Mouse (Mus musculus): Measurements from ENCODE around the gene Adamts17.

Gene Adamts17

DNA sequence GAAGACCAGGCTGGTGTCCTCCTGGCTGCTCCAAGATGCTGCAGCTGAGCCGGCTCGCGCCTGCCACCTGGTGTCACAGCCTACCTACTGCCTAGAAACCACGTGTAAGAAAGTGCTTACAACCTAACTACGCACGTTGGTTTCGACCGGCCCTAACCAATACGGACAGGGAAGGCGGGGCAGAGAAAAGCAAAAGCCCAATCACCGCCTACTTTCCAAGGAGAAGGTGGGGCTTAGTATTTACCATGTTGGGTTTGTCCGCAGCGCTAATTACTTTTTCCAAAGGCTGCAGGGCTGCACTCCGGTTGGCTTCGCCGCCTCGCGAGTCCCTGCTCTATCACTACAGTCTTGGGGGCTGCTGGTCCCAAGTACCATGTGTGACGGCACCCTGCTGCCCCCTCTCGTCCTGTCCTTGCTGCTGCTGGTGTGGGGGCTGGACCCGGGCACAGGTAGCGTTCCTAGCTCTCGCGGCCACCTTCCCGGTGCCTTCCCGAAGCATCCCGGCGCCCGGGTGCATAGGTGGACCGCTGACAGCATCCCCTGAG is at the start of gene Adamts17:
TSS of gene Adamts17 (plus strand) at position 273 of the 545 bp plus-strand sequence.
- peak; percentile 15 for DNase-seq (ENCODE audit: low read depth, low spot score)

DNA sequence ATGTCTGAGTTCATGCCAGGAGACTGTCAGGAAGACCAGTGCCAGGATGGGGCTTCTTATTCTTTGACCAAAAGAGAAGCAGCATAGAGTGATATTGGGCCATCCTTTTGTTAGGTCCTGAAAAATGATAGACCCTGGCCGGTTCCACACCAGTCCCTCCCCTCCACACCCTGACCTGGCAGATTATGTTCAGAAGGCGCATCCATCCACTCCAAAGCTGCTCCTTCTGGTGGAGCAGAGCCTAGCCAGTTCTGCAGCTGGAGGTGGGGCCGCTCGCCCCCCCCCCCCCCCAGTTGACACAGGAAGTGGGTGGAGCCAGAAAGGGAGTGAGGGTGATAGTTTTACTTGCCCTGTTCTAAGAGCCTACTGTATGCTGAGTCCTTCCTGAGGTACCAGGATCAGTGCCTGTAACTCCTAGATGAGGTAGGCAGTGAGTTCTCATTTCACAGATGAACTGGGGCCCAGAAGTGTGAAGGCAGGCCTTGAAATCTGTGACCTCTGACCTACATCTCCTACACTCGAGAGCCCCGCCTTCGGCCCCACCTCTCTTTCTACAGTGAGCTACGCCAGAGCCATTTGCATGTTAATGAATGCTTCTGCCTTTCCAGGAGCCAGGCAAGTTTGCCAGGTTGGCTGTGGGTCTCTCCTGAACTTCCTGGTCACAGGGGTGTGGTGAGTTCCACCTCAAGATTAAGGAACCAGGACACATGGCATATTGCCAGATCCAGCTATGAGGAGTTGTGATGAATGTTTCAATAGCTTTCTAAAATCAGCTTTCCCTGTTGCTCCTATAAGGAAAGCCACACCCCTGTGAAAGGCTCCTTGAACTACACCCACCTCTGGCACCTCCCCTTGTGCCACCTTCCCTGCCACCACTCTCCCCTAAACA is 49.4 kb upstream of the Adamts17 start:
- DNase-seq (ENCODE audit: low read depth, low spot score) = peak; percentile 32

DNA sequence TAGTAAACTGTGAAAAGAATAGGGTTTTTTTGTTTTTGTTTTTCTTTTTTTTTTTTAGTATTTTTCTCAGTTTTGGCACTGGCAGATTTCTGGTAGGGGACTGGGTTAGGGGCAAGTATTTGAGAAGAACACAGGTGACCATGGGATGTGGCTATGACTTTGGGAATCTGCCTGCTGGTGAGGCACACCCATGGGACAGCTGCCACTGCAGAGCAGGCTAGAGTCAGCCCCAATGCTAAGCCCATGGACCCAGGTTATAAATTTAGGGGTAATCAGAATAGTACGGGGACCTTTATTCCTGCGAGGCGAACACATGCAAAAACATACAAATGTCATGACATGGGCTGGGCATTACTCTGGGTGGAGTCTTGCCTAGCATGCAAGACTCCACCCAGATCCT is 48.5 kb upstream of the Adamts17 start:
- DNase-seq (ENCODE audit: low read depth, low spot score) = no peak

DNA sequence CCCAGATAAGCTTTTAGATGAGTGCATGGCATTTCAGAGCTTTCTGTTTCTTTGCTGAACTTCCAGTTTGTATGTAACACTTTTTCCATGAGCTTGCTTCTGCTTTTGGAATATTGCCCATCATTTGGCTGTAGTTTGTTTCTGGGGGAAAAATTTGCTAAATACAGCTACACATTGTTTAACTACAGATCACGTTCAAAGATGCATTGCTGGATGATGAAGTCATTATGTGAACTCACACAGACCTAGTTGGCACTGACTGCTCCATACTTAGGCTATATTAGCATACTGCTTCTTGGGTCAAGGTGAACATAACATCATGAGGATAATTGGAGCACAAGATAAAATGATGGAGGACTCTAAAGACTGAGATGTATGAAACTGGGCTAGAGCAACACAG is 42.6 kb upstream of the Adamts17 start:
- DNase-seq (ENCODE audit: low read depth, low spot score) = no peak

DNA sequence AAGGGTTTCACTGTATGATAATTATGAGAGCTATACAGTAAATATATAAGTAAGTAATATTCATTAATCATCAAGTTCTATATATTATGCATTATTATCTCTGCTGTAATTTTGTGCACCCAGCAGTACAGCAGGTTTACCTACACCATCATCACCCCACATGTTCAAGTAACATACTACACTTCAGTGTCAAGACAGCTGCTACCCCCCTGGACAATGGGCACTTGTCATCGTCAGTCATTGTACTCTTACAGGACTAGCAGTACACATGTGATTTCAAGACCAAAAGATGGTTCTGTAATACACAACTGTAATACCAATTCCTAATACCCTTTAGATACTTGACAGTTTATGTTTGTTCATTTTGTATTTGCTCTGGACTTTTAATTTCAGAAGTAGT is 42.2 kb upstream of the Adamts17 start:
- no peak for DNase-seq (ENCODE audit: low read depth, low spot score)

DNA sequence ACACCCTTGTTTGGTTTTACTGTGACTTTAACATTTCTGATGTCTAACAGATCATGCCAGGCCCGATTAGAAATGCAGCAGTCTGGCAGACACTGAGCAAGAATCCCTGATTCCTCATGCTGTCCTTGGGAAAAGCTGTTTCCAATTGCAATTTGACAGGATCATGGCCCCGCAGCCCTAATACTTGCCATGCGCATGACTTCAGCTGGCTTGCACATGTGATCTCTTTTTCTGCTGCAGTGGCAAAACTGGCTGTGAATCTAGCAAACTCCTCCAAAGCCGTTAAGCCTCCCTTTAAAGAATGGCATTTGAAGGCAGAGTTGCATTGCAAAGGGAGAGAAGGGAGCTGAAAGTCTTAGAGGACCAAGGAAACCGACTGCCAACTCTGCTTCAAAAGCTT is 40.7 kb upstream of the Adamts17 start:
- no peak for DNase-seq (ENCODE audit: low read depth, low spot score)

DNA sequence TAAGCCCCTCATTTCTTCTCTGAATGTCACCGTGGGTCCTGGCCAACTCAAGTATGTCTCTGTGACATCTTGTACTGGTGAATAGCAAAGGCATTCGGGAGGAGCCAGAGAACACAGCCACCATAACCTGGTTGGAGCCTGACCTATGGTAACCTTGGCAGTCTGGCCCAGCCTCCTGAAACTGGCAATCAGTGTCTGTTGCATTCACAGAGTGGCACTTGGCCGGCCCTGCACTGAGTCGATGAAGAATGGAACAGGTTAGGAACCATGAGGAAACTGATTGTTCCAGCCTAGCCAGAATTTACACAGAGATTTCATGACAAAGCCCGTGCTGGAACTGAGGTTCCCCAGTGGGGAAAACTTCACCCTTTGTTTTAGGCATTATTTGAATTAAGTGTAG is 38.8 kb upstream of the Adamts17 start:
- no peak for DNase-seq (ENCODE audit: low read depth, low spot score)

DNA sequence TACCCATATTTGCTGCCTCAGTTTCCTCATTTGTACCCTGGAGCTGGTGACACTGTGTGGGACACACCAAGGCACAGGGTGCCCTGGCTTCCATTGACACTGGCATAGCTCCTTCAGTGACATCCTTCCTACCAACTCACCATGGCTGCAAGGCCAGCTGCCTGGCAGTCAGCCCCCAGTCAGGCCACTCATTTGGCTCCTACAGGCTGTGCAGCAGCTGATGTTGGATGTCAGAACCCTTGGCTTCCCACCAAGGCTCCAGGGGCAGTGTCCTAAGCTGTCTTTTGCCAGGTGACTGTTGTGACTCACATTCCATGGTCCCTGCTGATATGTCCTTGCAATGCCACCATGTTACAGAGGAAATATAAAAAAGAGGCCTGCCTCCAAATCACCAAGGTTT is 37.8 kb upstream of the Adamts17 start:
- no peak for DNase-seq (ENCODE audit: low read depth, low spot score)

DNA sequence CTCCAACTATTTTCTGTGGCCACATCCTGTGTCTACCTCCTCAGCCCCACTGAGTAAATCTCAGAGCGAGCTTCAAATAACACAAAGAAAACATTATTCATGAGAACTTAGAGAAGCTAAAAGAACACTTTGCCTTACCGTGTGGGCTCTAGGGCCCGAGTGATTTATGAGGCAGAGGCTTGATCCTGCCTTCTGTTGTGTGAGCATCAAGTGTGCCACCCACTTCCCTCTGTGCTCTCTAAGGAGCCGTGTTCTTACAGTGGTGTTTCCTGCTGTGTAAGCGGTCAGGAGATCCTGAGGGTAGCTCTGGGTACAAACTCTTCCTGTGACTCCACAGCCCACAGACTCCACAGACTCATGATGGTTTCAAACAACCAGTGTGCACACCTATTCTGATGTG is 35.7 kb upstream of the Adamts17 start:
- DNase-seq (ENCODE audit: low read depth, low spot score) = no peak

DNA sequence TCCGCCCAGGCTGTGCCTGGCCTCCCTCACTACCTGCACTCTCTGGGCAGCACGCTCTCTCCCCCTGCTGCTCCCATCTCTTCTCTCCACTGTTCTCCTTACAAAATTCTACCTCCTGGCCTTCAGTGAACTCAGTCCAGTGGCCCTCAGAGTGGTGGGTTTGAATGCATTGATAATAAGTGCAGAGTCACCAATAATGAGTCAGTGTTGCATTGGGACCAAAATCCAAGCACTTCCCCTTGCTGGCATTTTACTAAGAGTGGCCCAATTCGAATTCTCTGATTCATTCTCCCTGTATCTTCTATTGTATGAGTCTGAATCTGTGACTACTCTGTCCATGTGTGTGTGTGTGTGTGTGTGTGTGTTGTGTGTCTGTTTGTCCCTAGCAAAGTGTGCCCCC is 32.7 kb upstream of the Adamts17 start:
- DNase-seq (ENCODE audit: low read depth, low spot score) = no peak

DNA sequence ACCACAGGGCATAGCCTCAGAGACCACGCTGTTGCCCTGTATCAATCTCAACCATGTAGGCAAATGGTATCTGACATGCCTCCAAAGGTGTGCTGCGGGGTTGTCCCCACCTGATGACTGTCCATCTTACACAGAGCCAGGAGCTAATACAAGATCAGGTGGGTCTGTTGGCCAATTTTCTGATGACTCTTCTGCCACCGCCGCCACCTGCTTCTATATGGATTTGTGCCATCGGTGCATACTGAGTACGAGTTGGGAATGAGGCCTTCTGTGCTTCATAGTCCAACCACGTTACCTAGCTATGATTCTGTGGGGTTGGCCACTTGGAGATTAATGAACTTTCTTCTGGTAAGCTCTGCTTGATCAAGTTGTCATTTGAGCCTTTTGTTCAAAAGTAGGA is 29.1 kb upstream of the Adamts17 start:
- no peak for DNase-seq (ENCODE audit: low read depth, low spot score)

DNA sequence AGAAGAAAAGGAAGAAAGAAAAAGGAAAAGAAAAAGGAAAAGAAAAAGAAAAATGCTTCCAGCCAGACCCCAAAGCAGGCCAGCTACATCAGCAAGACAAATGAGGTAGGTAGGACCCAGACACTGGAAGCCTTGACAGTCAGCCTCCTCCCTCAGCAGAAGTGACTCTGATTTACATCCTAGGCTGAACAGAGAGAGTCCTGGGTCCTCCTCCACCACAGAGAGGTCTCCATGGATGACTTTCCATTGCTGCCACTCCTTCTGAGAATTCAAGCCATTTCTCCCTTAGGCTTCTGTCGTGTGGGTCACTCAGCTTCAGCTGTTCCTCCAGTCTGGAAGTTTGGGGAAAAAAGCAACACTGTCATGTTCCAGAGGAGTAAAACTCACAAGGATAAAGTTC is 28.2 kb upstream of the Adamts17 start:
- no peak for DNase-seq (ENCODE audit: low read depth, low spot score)

DNA sequence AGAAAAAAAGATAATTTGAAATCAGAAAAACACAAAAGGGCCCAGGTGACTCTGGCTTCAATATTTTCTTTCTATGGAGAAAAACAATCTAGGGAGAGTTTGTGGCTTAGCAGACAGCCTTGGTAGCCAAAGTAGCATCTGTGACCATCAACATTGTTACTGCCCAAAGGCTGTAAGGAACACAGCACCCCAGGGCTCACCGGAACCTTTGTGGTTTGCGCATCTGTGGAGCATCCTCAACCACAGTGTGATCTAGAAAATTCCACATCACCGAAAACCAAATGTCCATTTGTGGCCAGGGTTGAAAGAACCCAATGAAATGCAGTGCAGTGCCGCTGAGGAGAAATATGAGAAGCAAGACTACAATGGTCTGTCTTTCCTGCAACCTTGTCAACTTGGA is 27.2 kb upstream of the Adamts17 start:
- no peak for DNase-seq (ENCODE audit: low read depth, low spot score)

DNA sequence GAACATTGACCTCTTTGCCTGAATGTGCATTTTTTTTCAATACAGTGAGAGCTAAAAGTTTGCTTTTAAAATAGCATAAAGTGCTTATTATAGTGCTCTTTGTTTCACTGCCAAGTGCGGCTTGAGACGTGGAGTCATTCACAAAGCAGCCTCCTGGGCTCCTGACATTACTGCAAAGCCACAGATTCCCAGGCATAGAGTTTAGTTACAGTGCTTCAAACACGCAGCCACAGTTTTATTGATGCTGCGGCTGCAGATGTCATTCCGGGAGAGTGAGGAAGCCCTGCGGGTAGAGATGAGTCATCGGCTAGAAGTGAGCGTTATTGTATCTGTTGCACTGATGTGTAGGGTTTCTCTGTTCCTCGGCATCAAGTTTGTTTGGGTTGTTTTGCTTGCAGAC is 26.8 kb upstream of the Adamts17 start:
- DNase-seq (ENCODE audit: low read depth, low spot score) = no peak

DNA sequence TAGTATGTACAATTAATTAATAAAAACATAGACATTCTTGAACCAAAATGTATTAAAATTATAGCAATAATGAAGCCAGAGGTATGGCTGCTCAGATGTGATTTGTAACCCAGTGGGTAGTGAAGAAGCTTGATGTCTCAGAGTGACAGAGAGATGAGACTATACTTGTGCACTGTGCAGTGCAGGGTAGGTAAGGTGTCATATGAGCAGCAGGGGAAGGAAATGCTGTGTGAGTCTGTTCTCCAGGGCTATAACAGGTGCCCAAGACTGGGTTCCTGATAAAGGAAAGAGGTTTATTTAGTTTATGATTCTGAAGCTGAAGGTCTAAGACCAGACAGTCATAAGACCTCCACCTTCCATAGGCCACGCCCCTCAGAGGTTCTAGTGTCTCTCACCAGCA is 26.4 kb upstream of the Adamts17 start:
- DNase-seq (ENCODE audit: low read depth, low spot score) = no peak

DNA sequence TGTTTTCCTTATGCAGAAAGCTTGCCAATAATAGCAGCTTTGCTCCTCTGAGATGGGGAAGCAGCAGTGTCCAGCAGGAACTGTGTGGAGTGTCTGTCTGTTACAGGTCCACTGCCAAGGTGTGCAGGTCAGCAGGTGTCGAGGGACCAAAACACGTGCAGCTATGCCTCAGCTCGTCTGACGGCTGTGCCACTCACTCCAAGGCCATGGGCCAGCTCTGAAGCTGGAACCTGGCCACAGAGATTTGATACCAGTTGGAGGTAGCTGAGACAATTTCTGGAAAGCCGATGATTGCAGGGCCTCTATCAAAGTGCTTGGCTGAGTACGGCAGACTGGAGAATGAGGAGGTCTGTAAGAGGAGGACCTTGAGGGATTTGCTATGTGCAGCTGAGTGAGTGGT is 24.0 kb upstream of the Adamts17 start:
- no peak for DNase-seq (ENCODE audit: low read depth, low spot score)

DNA sequence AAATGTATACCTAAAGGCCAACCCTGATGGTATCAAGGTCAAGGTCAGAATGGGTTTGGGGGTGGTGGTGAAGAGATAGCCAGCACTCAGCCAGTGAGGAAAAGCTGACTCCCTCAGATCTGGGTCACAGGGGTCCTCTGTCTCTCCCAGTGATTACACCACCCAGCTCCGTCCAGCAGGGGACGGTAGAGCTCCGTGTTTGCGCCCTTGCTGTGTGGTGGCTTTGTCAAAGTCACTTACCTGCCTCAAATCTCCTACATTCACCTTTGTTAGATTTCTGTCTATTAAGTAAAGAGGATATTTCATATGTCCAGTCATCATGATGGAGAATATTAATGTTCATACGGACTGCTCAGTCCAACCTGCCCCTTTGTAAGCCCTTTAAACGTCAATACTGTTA is 19.5 kb upstream of the Adamts17 start:
- DNase-seq (ENCODE audit: low read depth, low spot score) = peak; percentile 50

DNA sequence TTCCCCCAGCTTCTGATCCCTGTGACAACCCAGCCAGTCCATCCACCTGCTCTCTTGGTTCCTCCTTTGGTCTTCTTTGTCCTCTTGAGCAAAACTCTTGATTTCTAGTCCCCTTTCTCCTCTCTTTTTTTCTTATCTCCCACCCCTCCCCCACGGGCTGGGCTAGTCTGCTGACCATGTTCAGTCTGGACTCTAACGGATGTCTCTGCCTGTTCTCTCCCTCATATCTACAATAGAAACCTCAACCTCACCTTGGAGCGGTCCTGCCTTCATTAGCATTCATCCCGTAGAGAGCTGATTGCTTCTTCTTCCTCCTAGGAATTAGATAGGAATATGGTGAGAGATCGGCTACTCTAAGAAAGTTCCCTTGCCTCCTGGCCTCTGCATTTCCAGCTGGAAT is 8.7 kb upstream of the Adamts17 start:
- DNase-seq (ENCODE audit: low read depth, low spot score) = no peak

DNA sequence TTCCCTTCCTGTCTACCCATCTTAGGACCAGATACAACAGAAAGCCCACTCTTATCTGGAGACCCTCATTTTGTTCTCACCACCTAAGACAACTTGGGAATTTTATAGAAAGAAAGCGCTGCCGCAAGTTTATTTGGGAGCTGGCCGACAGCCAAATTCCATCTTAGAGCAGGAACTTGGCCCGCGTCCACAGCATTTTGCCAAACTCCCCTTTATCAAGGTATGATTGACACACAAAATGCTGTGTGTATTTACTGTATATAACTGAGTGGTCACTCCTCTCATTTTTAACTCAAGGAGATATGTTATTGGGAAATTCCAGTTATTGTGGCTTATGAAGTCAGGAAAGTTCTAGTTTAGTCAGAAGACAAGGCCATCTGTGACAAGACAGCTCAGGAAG is 8.2 kb upstream of the Adamts17 start:
- DNase-seq (ENCODE audit: low read depth, low spot score) = no peak

DNA sequence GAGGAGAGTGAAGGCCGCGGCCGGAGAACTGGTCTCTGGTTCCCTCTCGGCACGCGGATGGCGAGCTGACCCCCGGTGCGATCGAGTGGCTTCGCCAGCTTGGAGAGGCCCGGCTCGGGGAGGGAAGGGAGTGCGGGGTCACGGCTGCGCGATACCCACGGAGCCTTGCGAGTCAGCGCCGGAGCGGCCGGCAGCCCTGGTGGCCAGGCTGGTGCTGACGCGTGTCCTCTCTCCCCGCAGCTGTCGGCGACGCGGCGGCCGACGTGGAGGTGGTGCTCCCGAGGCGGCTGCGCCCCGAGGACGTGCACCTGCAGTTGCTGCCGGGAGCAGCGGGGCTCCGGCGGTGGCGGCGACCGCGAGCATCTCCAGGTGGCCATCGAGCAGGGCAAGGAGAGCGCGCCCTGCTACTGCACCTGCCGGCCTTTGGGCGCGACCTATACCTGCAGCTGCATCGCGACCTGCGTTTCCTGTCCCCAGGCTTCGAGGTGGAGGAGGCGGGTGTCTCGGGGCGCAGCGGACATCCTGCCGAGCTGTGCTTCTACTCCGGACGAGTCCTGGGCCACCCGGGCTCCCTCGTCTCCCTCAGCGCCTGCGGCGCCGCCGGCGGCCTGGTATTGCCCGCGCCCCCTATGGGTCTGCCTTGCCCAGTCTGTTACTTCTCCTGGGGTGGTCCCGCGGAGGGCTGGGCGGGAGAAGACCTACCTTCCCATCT is 629 bp downstream of the Adamts17 start:
- DNase-seq (ENCODE audit: low read depth, low spot score) = no peak

DNA sequence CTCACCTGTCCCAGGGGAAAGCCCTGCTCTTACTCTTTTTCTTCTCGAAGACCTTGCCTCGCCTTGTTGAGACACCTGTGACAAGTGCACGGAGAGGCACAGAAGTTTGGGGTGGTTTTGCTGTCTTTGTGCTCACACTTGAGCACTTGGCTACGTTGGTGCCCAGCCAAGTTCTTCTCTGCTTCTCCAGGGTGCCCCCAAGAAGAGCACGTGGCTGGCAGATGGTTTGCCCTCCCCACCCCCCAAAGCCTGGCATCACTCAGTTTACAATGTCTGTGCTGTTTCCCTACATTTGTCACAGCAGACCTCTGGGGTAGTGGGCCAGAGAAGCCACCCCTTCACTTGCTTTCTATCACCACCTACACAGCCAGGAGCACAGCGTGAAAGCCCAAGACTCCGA is 1.6 kb downstream of the Adamts17 start:
- no peak for DNase-seq (ENCODE audit: low read depth, low spot score)

DNA sequence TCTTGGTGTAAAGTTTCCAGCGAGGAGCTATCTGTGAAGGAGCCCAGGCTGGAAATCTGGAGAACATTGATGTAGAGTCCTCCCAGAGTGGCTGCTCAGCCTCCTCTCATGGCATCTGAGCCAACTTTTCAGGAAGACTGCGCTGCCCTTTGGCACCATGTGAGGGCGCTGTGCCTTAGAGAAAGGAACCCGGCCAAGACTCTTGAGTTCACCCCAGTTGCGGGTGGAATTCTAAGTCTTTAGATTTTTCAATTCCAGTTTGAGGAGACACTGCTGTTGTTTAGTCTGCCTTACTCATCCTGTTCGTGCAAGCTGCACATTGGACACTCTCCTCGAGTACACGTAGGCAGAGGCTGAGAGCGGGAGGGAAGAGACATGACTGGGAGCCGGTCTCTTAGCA is 2.5 kb downstream of the Adamts17 start:
- DNase-seq (ENCODE audit: low read depth, low spot score) = peak; percentile 26

DNA sequence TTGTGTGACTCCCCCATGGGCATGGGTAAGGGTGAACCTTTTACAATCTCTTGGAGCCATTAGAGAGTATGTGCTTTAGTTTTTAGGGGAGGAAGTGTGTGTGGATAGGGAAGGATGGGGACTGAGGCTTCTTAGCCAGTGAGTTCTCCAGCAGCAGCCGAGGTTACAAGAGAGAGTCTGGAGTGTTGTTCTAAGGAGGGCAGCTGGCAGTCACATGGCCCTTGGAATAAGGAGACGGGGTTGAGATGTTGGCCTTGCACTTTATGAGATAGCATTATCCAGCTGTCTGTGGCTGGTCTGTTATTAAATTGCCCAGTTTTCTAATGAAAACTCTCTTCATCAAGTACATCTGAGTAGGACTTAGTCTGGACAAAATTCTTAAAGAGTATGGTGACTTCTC is 4.3 kb downstream of the Adamts17 start:
- DNase-seq (ENCODE audit: low read depth, low spot score) = no peak

Measured in A20 (cell line).